Mouse (Mus musculus) cerebellum, adult 11-12 months (tissue): ENCODE measurements around the gene Tfec.

ENCODE experiments used
- DNase-seq: peaks from one replicate; pipeline ENCODE4 v3.0.0; 2022

The Tfec gene

GRCm38 (mm10) chr6:16898251-16898862 is at the start of gene Tfec:
Gene Tfec (minus strand): TSS chr6:16898441.
- no peak for DNase-seq

- no peak for DNase-seq
These were observed 49.6 kb upstream of the Tfec start for GRCm38 (mm10) chr6:16947837-16948236.

GRCm38 (mm10) chr6:16943513-16943912 is 45.3 kb upstream of the Tfec start:
- DNase-seq = no peak

GRCm38 (mm10) chr6:16942433-16942832 is 44.2 kb upstream of the Tfec start:
- DNase-seq = no peak

- DNase-seq = no peak
These were observed 32.8 kb upstream of the Tfec start for GRCm38 (mm10) chr6:16931059-16931458.

GRCm38 (mm10) chr6:16920111-16920656 is 21.9 kb upstream of the Tfec start:
- DNase-seq = no peak

GRCm38 (mm10) chr6:16891819-16892218 is 6.4 kb downstream of the Tfec start:
- no peak for DNase-seq

- no peak for DNase-seq
These were observed 14.5 kb downstream of the Tfec start for GRCm38 (mm10) chr6:16883537-16884307.

GRCm38 (mm10) chr6:16874021-16874542 is 24.2 kb downstream of the Tfec start:
- no peak for DNase-seq

GRCm38 (mm10) chr6:16870067-16870466 is 28.2 kb downstream of the Tfec start:
- DNase-seq = no peak

GRCm38 (mm10) chr6:16868314-16868713 is 29.9 kb downstream of the Tfec start:
- DNase-seq = no peak

- DNase-seq = no peak
These were observed 35.3 kb downstream of the Tfec start for GRCm38 (mm10) chr6:16862753-16863508.

GRCm38 (mm10) chr6:16862050-16862449 is 36.2 kb downstream of the Tfec start:
- DNase-seq = no peak

GRCm38 (mm10) chr6:16855879-16856545 is 42.2 kb downstream of the Tfec start:
- DNase-seq = no peak

GRCm38 (mm10) chr6:16854977-16855376 is 43.3 kb downstream of the Tfec start:
- DNase-seq = no peak

GRCm38 (mm10) chr6:16846521-16846920 is 51.7 kb downstream of the Tfec start:
- no peak for DNase-seq

- no peak for DNase-seq
These were observed 62.6 kb downstream of the Tfec start for GRCm38 (mm10) chr6:16835631-16836030.

- no peak for DNase-seq
These were observed 69.9 kb downstream of the Tfec start for GRCm38 (mm10) chr6:16828304-16828703.

GRCm38 (mm10) chr6:16821985-16822384 is 76.3 kb downstream of the Tfec start:
- no peak for DNase-seq

GRCm38 (mm10) chr6:16806302-16806701 is 91.9 kb downstream of the Tfec start:
- DNase-seq = no peak

- DNase-seq = no peak
These were observed 100.6 kb downstream of the Tfec start for GRCm38 (mm10) chr6:16797669-16798068.

- no peak for DNase-seq
These were observed 101.3 kb downstream of the Tfec start for GRCm38 (mm10) chr6:16796914-16797313.

- DNase-seq = no peak
These were observed 104.2 kb downstream of the Tfec start for GRCm38 (mm10) chr6:16794036-16794435.
